Mouse (Mus musculus): ENCODE measurements around the gene Aldh9a1. TPM values are rescaled to one million over a fixed set of nuclear protein-coding genes. Genes with fewer than 3 reads are reported as not detected.

The Aldh9a1 gene
- polyA plus RNA-seq, 1 experiment from 2014 or later, result 56.9 TPM

DNA sequence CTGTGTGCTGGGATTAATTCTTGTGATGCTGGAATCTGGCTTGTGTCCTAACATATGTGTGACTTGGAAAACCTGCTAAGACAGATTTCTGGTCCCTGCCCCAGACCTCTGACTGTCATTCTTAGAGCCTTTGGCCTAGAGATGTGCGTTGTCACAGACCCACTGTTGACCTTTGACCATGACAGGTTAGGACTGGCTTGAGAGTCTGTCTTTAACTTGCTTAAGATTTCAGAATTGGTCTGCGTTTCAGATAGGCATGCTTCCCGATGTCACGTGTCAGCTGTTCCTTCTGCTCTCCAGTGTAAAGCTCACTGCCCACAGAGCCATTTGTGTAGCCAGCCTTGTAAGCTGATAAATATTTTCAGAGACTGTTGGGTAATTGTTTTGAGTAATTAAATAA, 13.0 kb downstream of the Aldh9a1 start:
- DNase-seq (ENCODE audit: low spot score), result no peak
- Histone ChIP-seq H3K27ac (replicated peaks) (no peak overlapping the region), H3K4me1 (no peaks in the 10 kb centered on the region), H3K27me3 (replicated peaks; ENCODE audit: low read depth, poor library complexity, severe bottlenecking) (no peaks in the 10 kb centered on the region), H3K9me3 (no peaks in the 10 kb centered on the region), H3K4me3 (no peak overlapping the region), H3K36me3 (replicated peaks) (peaks cover 77% of the 10 kb centered on the region)
- 83% methylated on average over 4 of the region's 4 CpGs for WGBS

DNA sequence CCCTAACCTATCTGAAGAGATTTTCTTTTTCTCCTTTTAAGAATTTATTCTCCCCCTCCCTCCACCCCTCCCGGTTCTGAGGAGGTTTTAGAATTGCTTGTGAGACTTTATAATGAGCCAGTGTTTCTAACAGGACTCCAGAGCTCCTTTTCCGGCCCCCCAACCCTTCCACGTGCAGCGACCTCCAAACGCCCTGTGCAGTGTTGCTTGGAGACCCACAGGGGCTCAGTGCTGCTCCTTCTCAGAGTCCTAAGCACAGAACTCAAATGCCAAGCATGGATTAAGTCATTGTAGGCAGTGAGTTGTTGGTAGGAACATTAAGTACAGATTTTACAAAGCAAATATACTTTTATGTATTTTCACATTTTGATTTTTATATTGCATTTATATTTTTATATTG, 13.5 kb downstream of the Aldh9a1 start:
- Histone ChIP-seq H3K4me3 (no peak overlapping the region), H3K9me3 (no peaks in the 10 kb centered on the region), H3K36me3 (replicated peaks) (peaks cover 72% of the 10 kb centered on the region), H3K4me1 (no peaks in the 10 kb centered on the region), H3K27me3 (replicated peaks; ENCODE audit: low read depth, poor library complexity, severe bottlenecking) (no peaks in the 10 kb centered on the region), H3K27ac (replicated peaks) (no peak overlapping the region)
- 77% methylated on average over 5 of the region's 5 CpGs for WGBS
- no peak for DNase-seq (ENCODE audit: low spot score)

GRCm38 (mm10) chr1:167365808-167366207, 16.0 kb downstream of the Aldh9a1 start:
- Histone ChIP-seq H3K27ac (replicated peaks) (no peak overlapping the region), H3K36me3 (replicated peaks) (peaks cover 54% of the 10 kb centered on the region), H3K27me3 (replicated peaks; ENCODE audit: low read depth, poor library complexity, severe bottlenecking) (no peaks in the 10 kb centered on the region), H3K4me3 (no peak overlapping the region), H3K9me3 (no peaks in the 10 kb centered on the region), H3K4me1 (no peaks in the 10 kb centered on the region)
- DNase-seq (ENCODE audit: low spot score), result no peak
- WGBS, result 88% methylated on average over 7 of the region's 7 CpGs

GRCm38 (mm10) chr1:167366621-167367020, 16.8 kb downstream of the Aldh9a1 start:
- WGBS, result 91% methylated on average over 6 of the region's 6 CpGs
- no peaks in the 10 kb centered on the region for H3K4me1 ChIP-seq
- H3K27me3 ChIP-seq (replicated peaks; ENCODE audit: low read depth, poor library complexity, severe bottlenecking), result no peaks in the 10 kb centered on the region
- peaks cover 46% of the 10 kb centered on the region for H3K36me3 ChIP-seq (replicated peaks)
- H3K27ac ChIP-seq (replicated peaks), result no peak overlapping the region
- DNase-seq (ENCODE audit: low spot score), result no peak
- no peaks in the 10 kb centered on the region for H3K9me3 ChIP-seq
- no peak overlapping the region for H3K4me3 ChIP-seq

- no peaks in the 10 kb centered on the region for H3K27me3 ChIP-seq (replicated peaks; ENCODE audit: low read depth, poor library complexity, severe bottlenecking)
- WGBS, result 91% methylated on average over 4 of the region's 4 CpGs
- H3K27ac ChIP-seq (replicated peaks), result no peak overlapping the region
- no peak for DNase-seq (ENCODE audit: low spot score)
- H3K4me1 ChIP-seq, result no peaks in the 10 kb centered on the region
- H3K4me3 ChIP-seq, result no peak overlapping the region
- H3K36me3 ChIP-seq (replicated peaks), result peaks cover 39% of the 10 kb centered on the region
- no peaks in the 10 kb centered on the region for H3K9me3 ChIP-seq
Measured at GRCm38 (mm10) chr1:167368018-167368417, 18.2 kb downstream of the Aldh9a1 start.

DNA sequence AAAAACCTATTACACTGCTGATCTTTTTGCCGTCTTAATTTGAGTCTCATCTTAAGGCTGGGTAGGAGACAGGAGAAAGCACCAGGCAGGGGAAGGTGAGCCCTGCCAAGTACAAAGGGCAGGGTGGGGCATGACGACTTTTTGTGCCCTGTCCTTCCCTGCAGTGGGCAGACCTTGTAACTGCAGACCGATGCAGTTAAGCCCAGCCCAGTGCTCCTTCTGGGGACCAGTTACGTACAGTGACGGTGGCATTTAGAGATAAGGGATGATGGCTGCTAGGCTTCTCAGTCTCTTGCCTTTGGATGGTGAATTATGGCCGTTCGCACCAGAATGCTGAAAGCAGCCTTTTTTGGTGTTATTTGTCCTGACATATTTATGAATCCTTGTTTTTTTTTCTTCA, 18.7 kb downstream of the Aldh9a1 start:
- 87% methylated on average over 7 of the region's 7 CpGs for WGBS
- H3K36me3 ChIP-seq (replicated peaks), result peaks cover 39% of the 10 kb centered on the region
- H3K9me3 ChIP-seq, result no peaks in the 10 kb centered on the region
- no peak overlapping the region for H3K27ac ChIP-seq (replicated peaks)
- H3K27me3 ChIP-seq (replicated peaks; ENCODE audit: low read depth, poor library complexity, severe bottlenecking), result peaks cover under 1% of the 10 kb centered on the region; the same call in 1 of the 2 replicates
- no peaks in the 10 kb centered on the region for H3K4me1 ChIP-seq
- no peak for DNase-seq (ENCODE audit: low spot score)
- no peak overlapping the region for H3K4me3 ChIP-seq

GRCm38 (mm10) chr1:167369905-167370304, 20.1 kb downstream of the Aldh9a1 start:
- H3K4me3 ChIP-seq, result no peak overlapping the region
- H3K36me3 ChIP-seq (replicated peaks), result peaks cover 26% of the 10 kb centered on the region
- H3K4me1 ChIP-seq, result peaks cover 10% of the 10 kb centered on the region
- peak; percentile 85 for DNase-seq (ENCODE audit: low spot score)
- H3K27me3 ChIP-seq (replicated peaks; ENCODE audit: low read depth, poor library complexity, severe bottlenecking), result peaks cover 13% of the 10 kb centered on the region
- 10% methylated on average over 7 of the region's 7 CpGs for WGBS
- H3K27ac ChIP-seq (replicated peaks), result no peak overlapping the region
- no peaks in the 10 kb centered on the region for H3K9me3 ChIP-seq

DNA sequence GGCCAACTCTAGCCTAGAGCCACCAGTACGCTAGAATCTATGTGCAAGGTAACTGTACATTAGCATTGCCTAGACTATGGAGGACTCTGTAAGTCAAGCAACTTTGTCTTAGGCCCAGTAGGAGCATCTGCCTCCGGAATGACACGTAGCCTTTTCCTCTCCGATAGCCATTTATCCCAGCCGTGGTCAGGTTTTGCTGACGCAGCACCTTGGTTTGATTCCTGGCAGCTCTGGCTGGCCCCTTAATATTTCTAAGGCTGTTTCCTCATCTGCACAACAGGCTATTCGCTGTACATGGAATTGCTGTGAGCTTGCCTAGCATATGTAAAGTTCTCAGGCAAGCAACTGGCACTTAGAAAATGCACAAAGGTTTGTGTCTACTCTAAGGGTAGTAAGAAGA, 22.9 kb downstream of the Aldh9a1 start:
- peaks cover 26% of the 10 kb centered on the region for H3K27me3 ChIP-seq (replicated peaks; ENCODE audit: low read depth, poor library complexity, severe bottlenecking)
- peaks cover 19% of the 10 kb centered on the region for H3K4me1 ChIP-seq
- no peak overlapping the region for H3K27ac ChIP-seq (replicated peaks)
- H3K9me3 ChIP-seq, result no peaks in the 10 kb centered on the region
- DNase-seq (ENCODE audit: low spot score), result no peak
- 94% methylated on average over 7 of the region's 7 CpGs for WGBS
- peaks cover under 1% of the 10 kb centered on the region; the same call in 1 of the 2 replicates for H3K36me3 ChIP-seq (replicated peaks)
- H3K4me3 ChIP-seq, result no peak overlapping the region

- H3K4me3 ChIP-seq, result peak overlapping the region; percentile 29
- peak; percentile 80 for DNase-seq (ENCODE audit: low spot score)
- no peak overlapping the region for H3K27ac ChIP-seq (replicated peaks)
- H3K9me3 ChIP-seq, result no peaks in the 10 kb centered on the region
- 20% methylated on average over 15 of the region's 15 CpGs for WGBS
- peaks cover 28% of the 10 kb centered on the region for H3K4me1 ChIP-seq
- H3K36me3 ChIP-seq (replicated peaks), result no peaks in the 10 kb centered on the region; the same call in 1 of the 2 replicates
- peaks cover 38% of the 10 kb centered on the region for H3K27me3 ChIP-seq (replicated peaks; ENCODE audit: low read depth, poor library complexity, severe bottlenecking)
Measured at GRCm38 (mm10) chr1:167374003-167374784, 24.4 kb downstream of the Aldh9a1 start.

DNA sequence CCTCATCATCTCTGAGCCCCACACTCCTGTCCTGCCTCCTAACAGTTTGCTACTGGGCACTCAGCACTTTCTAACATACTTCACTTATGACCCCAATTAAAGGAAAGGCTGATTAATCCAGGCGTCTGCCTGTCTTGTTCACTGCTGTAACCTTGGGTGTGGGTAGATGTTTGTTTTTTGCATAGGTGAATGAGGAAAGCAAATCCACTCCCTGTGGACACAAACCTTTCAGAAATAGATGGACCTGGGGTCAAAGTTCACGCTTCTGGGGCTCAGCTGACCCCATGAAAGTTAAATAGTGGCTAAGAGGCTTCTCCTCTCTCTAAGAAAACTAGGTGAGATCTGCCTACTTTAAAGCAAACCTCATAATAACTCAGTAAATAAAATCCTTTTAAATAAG, 25.2 kb downstream of the Aldh9a1 start:
- Histone ChIP-seq H3K27ac (replicated peaks) (no peak overlapping the region), H3K4me1 (peaks cover 28% of the 10 kb centered on the region), H3K27me3 (replicated peaks; ENCODE audit: low read depth, poor library complexity, severe bottlenecking) (peaks cover 46% of the 10 kb centered on the region), H3K4me3 (no peak overlapping the region), H3K9me3 (no peaks in the 10 kb centered on the region), H3K36me3 (replicated peaks) (no peaks in the 10 kb centered on the region; the same call in 1 of the 2 replicates)
- WGBS, result 55% methylated on average over 2 of the region's 2 CpGs
- DNase-seq (ENCODE audit: low spot score), result no peak

DNA sequence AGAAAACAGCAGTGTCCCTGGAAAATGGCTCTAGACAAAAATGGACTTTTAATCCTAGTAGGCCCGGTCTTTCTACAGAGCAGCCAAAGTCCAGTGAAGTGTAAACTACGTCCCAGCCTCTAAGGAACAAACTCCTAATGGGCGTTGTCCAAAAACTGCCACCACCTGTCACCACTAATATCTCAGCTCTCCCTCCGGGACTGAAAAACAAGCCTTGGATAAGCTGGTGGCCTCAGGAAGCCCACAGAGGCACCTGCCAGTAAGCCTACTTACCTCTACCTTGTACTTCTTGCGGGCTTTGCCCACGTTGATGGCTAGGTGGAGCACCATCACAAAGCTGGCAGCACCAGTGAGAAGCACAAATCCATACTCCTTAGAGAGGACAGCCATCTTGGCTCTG, 28.2 kb downstream of the Aldh9a1 start:
- no peaks in the 10 kb centered on the region for H3K9me3 ChIP-seq
- no peak overlapping the region for H3K4me3 ChIP-seq
- WGBS, result 72% methylated on average over 6 of the region's 6 CpGs
- no peaks in the 10 kb centered on the region for H3K36me3 ChIP-seq (replicated peaks)
- no peak overlapping the region for H3K27ac ChIP-seq (replicated peaks)
- DNase-seq (ENCODE audit: low spot score), result no peak
- peaks cover 63% of the 10 kb centered on the region for H3K27me3 ChIP-seq (replicated peaks; ENCODE audit: low read depth, poor library complexity, severe bottlenecking)
- peaks cover 28% of the 10 kb centered on the region for H3K4me1 ChIP-seq

GRCm38 (mm10) chr1:167379751-167380150, 30.0 kb downstream of the Aldh9a1 start:
- H3K36me3 ChIP-seq (replicated peaks), result no peaks in the 10 kb centered on the region
- peaks cover 64% of the 10 kb centered on the region for H3K27me3 ChIP-seq (replicated peaks; ENCODE audit: low read depth, poor library complexity, severe bottlenecking)
- DNase-seq (ENCODE audit: low spot score), result no peak

DNA sequence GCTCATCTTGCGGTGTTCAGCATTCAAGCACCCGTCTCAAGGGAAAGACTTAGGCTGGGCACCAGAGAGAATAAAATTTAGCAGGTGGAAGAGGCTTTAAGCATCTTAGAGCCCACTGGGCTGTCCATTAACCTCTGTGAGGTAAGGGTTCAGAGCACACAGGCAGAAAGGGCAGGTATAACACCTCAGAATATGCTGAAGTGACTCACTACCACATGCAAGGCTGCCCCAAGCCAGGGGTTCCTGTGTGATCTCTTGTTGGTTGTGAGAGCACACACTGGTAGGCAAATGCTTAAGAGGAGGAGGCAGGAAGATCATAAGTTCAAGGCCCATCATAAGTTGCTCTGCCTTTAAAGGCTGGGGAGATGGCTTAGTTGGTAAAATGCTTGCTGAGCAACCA, 30.4 kb downstream of the Aldh9a1 start:
- peaks cover 59% of the 10 kb centered on the region for H3K27me3 ChIP-seq (replicated peaks; ENCODE audit: low read depth, poor library complexity, severe bottlenecking)
- H3K9me3 ChIP-seq, result no peaks in the 10 kb centered on the region
- peaks cover 20% of the 10 kb centered on the region for H3K4me1 ChIP-seq
- no peak overlapping the region for H3K27ac ChIP-seq (replicated peaks)
- no peak overlapping the region for H3K4me3 ChIP-seq
- 85% methylated on average over 2 of the region's 2 CpGs for WGBS
- no peaks in the 10 kb centered on the region for H3K36me3 ChIP-seq (replicated peaks)
- no peak for DNase-seq (ENCODE audit: low spot score)

More at GRCm38 (mm10) chr1:167379751-167380150, 30.0 kb downstream of the Aldh9a1 start:
- WGBS, result 70% methylated on average over 5 of the region's 5 CpGs
- Histone ChIP-seq H3K27ac (replicated peaks) (no peak overlapping the region), H3K9me3 (no peaks in the 10 kb centered on the region), H3K4me3 (no peak overlapping the region), H3K4me1 (peaks cover 19% of the 10 kb centered on the region)

All from embryonic facial prominence, embryonic 10.5 days (tissue).